Mouse (Mus musculus) embryonic facial prominence, embryonic 11.5 days (tissue): ENCODE measurements around the gene Mgat5. TPM values are rescaled to one million over a fixed set of nuclear protein-coding genes. Genes with fewer than 3 reads are reported as not detected.

ENCODE experiments used
- ATAC-seq: fragments of 200-750 bp; cut with Nextera tagmentation; replicated peaks from 2 replicates; pipeline ENCODE4 v1.8.0; 2017; ENCODE audit warnings: low read depth; ENCODE audit not compliant: insufficient number of reproducible peaks, low FRiP score, low TSS enrichment
- DNase-seq: peaks from one replicate; pipeline ENCODE4 v3.0.0-alpha.2; 2015; ENCODE audit warnings: low spot score
- H3K27ac ChIP-seq: fragments of 300-500 bp; sonication (generic); replicated peaks from 2 replicates; pipeline ENCODE4 v1.5.1; 2014; ENCODE audit warnings: mild to moderate bottlenecking, low read depth, low read length, control low read depth
- H3K27me3 ChIP-seq: fragments of 300-500 bp; sonication (generic); 2 replicates; pipeline ENCODE4 v1.6.1; 2014; ENCODE audit warnings: mild to moderate bottlenecking, low read length, moderate library complexity, mixed read lengths; ENCODE audit not compliant: control insufficient read depth, insufficient read depth
- H3K36me3 ChIP-seq: fragments of 300-500 bp; sonication (generic); replicated peaks from 2 replicates; pipeline ENCODE4 v1.6.1; 2014; ENCODE audit warnings: low read depth, mild to moderate bottlenecking, low read length, moderate library complexity, mixed read lengths; ENCODE audit not compliant: control insufficient read depth, insufficient read depth
- H3K4me1 ChIP-seq: fragments of 300-500 bp; sonication (generic); 2 replicates; pipeline ENCODE4 v1.6.1; 2014; ENCODE audit warnings: low read length, mixed read lengths; ENCODE audit not compliant: control insufficient read depth, insufficient read depth
- H3K4me2 ChIP-seq: fragments of 300-500 bp; sonication (generic); 2 replicates; pipeline ENCODE4 v1.6.1; 2014; ENCODE audit warnings: low read depth, mild to moderate bottlenecking, control low read depth, low read length, moderate library complexity
- H3K4me3 ChIP-seq: fragments of 300-500 bp; sonication (generic); 2 replicates; pipeline ENCODE4 v1.5.1; 2014; ENCODE audit warnings: low read depth, low read length, control low read depth
- H3K9ac ChIP-seq: fragments of 300-500 bp; sonication (generic); replicated peaks from 2 replicates; pipeline ENCODE4 v1.6.1; 2014; ENCODE audit warnings: mild to moderate bottlenecking, control low read depth, low read length
- H3K9me3 ChIP-seq: fragments of 300-500 bp; sonication (generic); replicated peaks from 2 replicates; pipeline ENCODE4 v1.6.1; 2016; ENCODE audit warnings: mild to moderate bottlenecking, low read length, inconsistent platforms, mixed read lengths; ENCODE audit not compliant: control insufficient read depth
- WGBS: fragments of 180-500 bp; shearing (Covaris S2); extraction: QIAGEN DNeasy Blood & Tissue Kit; methylation state at CpG from one replicate; pipeline ENCODE4 v1.1.7; 2014; 5-methylcytosine and 5-hydroxymethylcytosine counted together
- polyA plus RNA-seq: library from polyadenylated mRNA; unstranded; fragments of >200 nt; fragmentation: Nextera tagmentation; extraction: Ambion mirVana; gene quantifications from 2 replicates; pipeline ENCODE4 v1.2.1, GENCODE M21; 2014

The Mgat5 gene
- polyA plus RNA-seq, 1 experiment from 2014 or later = 6.1 TPM

DNA sequence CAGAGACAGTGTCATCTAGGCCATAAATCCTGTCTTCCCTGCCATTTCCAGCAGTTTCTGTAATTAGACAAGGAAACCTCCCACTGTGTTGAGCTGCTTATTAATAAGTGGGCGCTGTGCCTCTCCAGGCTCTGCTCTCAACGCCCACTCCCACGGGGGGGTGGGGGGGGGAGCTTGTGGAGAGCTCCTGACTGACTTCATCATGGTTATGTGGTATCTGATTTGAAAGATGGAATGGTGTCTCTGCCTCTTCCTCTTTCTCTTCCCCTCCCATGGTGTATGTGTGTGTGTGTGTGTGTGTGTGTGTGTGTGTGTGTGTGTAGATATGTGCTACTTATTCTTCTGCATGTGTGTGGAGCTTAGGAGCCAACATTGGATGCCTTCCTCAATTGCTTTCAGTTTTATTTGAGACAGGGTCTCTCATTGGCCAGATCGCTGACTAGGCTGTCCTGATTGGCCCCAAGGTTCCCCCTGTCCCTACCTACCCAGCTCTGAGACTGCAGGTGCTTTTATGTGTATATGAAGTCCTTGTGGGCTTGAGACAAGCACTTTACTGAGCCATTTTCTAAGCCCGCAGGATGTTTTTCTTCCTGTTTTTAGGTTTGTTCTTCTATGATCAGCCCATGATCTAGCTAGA, 117.5 kb downstream of the Mgat5 start:
- H3K4me2 ChIP-seq = no peak overlapping the region
- no peak overlapping the region for H3K4me3 ChIP-seq
- no peak for DNase-seq
- 69% methylated on average over 5 of the region's 5 CpGs for WGBS
- no peaks in the 10 kb centered on the region for H3K4me1 ChIP-seq
- no peaks in the 10 kb centered on the region for H3K27me3 ChIP-seq
- H3K9me3 ChIP-seq = no peaks in the 10 kb centered on the region
- H3K9ac ChIP-seq = no peak overlapping the region
- no peak for ATAC-seq
- H3K36me3 ChIP-seq = no peaks in the 10 kb centered on the region
- no peak overlapping the region for H3K27ac ChIP-seq

DNA sequence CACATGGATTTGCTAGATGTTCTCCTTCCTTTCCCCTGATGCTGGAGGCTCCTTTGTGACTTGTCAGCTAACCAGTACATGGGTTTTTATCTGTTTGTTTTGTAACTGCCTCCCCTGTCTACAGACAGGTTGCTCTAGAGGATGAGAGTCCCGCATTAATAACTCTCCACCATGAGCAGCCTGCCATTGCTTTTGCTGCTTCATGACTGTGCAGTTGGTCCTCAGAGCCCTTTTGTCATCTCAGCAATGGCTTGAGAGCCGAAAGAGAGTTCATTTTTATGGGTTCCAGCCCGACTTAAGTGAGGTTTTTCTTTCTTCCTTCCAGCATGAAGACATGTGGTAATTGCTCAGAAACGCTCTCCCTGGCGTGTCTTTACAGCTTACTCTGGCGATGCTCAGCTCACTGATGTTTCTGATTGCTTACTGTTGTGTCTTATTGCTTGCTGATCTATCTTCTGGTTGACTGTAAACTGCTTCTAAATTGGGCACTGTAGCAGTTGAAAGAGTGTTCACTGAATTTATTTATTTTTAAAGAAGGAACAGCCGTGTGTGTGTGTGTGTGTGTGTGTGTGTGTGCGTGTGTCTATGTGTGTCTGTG, 120.9 kb downstream of the Mgat5 start:
- no peak overlapping the region for H3K4me3 ChIP-seq
- H3K9me3 ChIP-seq = no peaks in the 10 kb centered on the region
- DNase-seq (no peak), ATAC-seq (no peak)
- no peak overlapping the region for H3K27ac ChIP-seq
- 87% methylated on average over 8 of the region's 8 CpGs for WGBS
- H3K4me1 ChIP-seq = no peaks in the 10 kb centered on the region
- no peak overlapping the region for H3K4me2 ChIP-seq
- H3K27me3 ChIP-seq = no peaks in the 10 kb centered on the region
- H3K36me3 ChIP-seq = no peaks in the 10 kb centered on the region
- no peak overlapping the region for H3K9ac ChIP-seq

DNA sequence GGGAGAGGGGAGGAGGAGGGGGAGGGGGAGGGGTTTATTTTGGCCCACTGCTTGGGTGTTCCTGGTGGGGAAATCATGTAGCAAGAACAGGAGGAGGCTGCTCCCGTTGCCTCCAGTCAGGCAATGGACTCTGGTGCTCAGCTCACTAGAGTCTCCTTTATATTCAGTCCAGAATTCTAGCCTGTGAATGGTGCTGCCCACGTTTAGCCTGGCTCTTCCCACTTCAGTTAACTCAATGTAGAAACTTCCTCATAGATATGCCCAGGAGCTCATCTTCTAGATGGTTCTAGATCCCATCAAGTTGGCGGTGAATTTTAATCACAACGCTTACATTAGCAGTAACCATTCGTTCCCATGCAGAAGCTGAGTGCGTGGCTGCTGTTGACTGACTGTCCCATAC, 123.0 kb downstream of the Mgat5 start:
- 72% methylated on average over 6 of the region's 6 CpGs for WGBS
- Histone ChIP-seq H3K9ac (no peak overlapping the region), H3K9me3 (no peaks in the 10 kb centered on the region), H3K4me3 (no peak overlapping the region), H3K27me3 (no peaks in the 10 kb centered on the region), H3K27ac (no peak overlapping the region), H3K4me2 (no peak overlapping the region), H3K36me3 (no peaks in the 10 kb centered on the region), H3K4me1 (no peaks in the 10 kb centered on the region)
- ATAC-seq = no peak
- no peak for DNase-seq

DNA sequence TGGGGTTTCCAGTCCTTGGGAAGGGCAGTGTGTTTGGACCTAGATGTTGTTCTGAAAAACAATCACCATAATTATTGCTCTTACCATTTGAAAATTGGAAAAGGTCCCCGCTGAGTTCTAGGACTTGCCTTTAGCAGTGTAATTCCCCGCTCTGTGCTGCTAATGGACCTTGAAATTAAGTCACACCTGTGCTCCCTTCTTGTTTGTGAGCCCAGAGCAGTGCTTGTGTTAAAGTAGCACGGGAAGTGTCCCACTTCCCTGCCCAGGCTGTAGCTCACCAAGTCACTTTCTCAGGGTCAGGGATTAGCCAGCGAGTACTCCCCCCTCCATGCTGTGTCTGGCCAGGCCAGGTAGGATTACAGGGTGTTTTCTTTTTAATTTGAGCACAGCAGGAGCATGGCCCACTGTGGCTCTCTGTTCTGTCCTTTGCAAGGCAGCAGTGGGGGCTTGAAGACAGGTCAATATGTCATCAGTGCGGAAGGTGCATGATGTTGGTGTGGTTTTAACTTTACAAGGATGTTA, 123.6 kb downstream of the Mgat5 start:
- H3K4me2 ChIP-seq = no peak overlapping the region
- no peaks in the 10 kb centered on the region for H3K27me3 ChIP-seq
- H3K4me1 ChIP-seq = no peaks in the 10 kb centered on the region
- no peaks in the 10 kb centered on the region for H3K36me3 ChIP-seq
- ATAC-seq (no peak), DNase-seq (no peak)
- H3K9me3 ChIP-seq = no peaks in the 10 kb centered on the region
- WGBS = 39% methylated on average over 5 of the region's 5 CpGs
- no peak overlapping the region for H3K27ac ChIP-seq
- H3K4me3 ChIP-seq = no peak overlapping the region
- no peak overlapping the region for H3K9ac ChIP-seq

DNA sequence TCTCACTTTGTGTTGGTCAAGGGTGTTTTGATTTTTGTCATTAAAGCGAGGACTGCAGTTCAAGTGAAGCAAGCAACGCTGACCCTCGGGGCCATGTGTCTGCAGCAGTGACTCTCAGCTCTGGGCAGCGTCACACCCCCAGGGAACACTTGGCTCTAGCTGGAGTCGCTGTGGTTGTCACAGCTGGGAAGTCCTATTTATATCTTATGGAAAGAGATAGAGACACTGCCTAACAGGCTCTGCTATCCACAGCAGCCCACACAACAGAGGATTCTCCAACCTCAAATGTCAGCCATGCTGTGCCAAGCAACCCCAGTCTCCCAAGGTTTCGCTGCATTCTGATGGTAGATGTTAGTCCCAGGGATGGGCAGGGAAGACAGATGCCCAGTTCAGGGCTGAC, 125.0 kb downstream of the Mgat5 start:
- H3K4me1 ChIP-seq = no peaks in the 10 kb centered on the region

DNA sequence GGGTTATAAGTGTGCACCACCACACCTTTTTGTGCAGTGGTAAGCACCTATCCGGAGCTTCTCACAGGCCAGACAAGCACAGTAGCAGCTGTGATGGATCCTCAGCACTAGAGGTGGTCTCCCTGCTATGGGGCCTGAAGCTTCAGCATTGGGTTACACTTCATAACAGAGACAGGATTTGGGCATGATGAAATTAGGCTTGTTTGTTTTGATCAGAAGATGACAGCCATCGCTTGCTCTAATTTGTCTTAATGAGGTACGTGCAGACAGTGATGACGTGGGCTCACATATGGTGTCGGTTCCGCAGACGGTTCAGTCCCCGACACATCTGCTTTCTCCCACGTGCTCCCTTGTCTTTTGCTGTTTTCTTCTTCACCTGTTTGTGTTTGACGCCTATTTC, 132.9 kb downstream of the Mgat5 start:
- H3K4me3 ChIP-seq = no peak overlapping the region
- H3K36me3 ChIP-seq = no peaks in the 10 kb centered on the region
- H3K9me3 ChIP-seq = no peaks in the 10 kb centered on the region
- 82% methylated on average over 10 of the region's 10 CpGs for WGBS
- no peaks in the 10 kb centered on the region for H3K4me1 ChIP-seq
- no peak overlapping the region for H3K27ac ChIP-seq
- DNase-seq (no peak), ATAC-seq (no peak)
- H3K27me3 ChIP-seq = no peaks in the 10 kb centered on the region
- no peak overlapping the region for H3K9ac ChIP-seq
- H3K4me2 ChIP-seq = no peak overlapping the region

More for the DNA sequence above, 125.0 kb downstream of the Mgat5 start:
- Histone ChIP-seq H3K9me3 (no peaks in the 10 kb centered on the region), H3K36me3 (no peaks in the 10 kb centered on the region), H3K4me3 (no peak overlapping the region), H3K4me2 (no peak overlapping the region), H3K27me3 (no peaks in the 10 kb centered on the region), H3K9ac (no peak overlapping the region), H3K27ac (no peak overlapping the region)
- ATAC-seq (no peak), DNase-seq (no peak)
- WGBS = 81% methylated on average over 6 of the region's 6 CpGs

DNA sequence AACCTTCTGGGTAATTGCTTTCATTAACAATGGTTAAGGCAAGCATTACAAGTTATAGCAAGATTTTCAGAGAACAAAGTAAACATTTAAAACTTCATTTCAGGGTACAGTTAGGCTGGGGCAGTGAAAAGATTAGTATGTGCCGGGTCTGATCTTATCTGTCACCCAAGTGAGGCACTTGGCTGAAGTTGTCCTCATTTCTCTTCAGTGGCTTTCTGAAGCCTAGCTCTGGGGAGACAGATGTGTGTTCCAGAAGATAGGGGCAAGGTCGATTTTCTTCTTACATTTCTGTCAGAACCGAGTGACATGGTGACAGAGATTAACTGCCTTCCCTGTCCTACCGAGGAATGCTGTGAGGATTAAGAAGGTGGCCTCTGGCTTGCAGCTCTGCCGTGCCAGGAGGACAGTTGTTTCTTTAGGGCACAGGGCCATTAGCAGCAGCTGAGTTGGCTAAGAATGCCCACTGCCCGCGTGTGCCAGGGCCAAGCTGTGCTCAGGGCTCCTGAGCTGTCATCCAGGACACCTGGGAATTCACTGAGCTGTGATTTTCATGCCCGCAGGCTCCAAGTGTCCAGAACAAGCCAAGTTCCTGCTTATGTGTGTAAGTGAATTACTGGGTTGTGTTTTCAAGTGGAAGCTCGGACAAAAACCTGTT, 134.1 kb downstream of the Mgat5 start:
- ATAC-seq (no peak), DNase-seq (no peak)
- Histone ChIP-seq H3K27ac (no peak overlapping the region), H3K36me3 (no peaks in the 10 kb centered on the region), H3K4me2 (no peak overlapping the region), H3K4me1 (no peaks in the 10 kb centered on the region), H3K9ac (no peak overlapping the region), H3K9me3 (no peaks in the 10 kb centered on the region), H3K4me3 (no peak overlapping the region), H3K27me3 (no peaks in the 10 kb centered on the region)
- 61% methylated on average over 9 of the region's 9 CpGs for WGBS

DNA sequence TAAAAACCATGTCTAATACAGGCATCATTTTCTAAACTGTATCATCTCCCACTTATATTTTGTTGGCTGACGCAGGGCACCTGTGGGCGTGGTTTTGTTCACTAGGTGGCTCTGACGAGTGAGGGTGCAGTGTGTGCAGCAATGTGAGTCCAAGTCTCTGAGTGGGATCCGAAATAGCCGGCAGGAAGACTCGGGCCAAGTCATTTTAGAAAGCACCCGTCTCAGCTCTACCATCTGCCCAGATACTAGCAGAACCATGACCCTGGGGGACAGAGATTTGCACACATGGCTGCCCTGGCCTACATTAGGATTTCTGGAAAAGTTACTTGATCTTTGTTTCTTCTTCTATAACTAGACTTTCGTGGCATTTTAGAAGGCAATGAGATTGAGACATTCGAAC, 135.5 kb downstream of the Mgat5 start:
- no peaks in the 10 kb centered on the region for H3K27me3 ChIP-seq
- H3K9me3 ChIP-seq = no peaks in the 10 kb centered on the region
- no peak overlapping the region for H3K4me2 ChIP-seq
- no peaks in the 10 kb centered on the region for H3K4me1 ChIP-seq
- DNase-seq (no peak), ATAC-seq (no peak)
- H3K36me3 ChIP-seq = no peaks in the 10 kb centered on the region
- no peak overlapping the region for H3K4me3 ChIP-seq
- H3K9ac ChIP-seq = no peak overlapping the region
- 91% methylated on average over 9 of the region's 9 CpGs for WGBS
- no peak overlapping the region for H3K27ac ChIP-seq
